Mouse (Mus musculus): ENCODE measurements around the gene Ankfn1.

DNA sequence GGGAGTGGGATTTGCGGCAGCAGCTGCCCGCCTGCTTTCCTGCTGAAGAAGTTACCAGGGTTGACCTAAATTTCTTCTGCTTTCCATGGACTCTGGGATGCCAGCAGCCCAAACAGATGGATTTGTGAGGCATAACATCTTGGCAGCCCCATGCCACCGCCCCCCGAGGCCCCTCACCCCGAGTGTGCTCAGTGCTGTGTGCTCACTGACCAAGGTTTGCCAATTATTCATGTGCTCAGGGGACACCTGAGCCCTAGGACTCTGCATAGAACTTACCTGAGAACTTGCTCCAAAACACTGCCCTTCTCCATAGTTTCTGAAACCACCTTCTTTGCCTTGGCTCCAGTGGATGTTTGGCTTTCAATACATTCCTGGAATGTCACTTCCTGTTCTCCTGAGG lies 421.4 kb downstream of the Ankfn1 start:
- no peak for TF ChIP-seq CTCF (IDR thresholded peaks at IDR 0.05; ENCODE audit: insufficient read depth, low read length)
- TF ChIP-seq POLR2A (IDR thresholded peaks at IDR 0.05; ENCODE audit: borderline replicate concordance, extremely low read depth, low read depth, low read length), result no peak
